Mouse (Mus musculus): ENCODE results near the gene Sh3kbp1.
"Not testable (repeated sequence)": the region's sequence is repeated elsewhere in the genome, so short reads cannot be mapped to it uniquely, and the experiment has no call there.

The Sh3kbp1 gene

DNA sequence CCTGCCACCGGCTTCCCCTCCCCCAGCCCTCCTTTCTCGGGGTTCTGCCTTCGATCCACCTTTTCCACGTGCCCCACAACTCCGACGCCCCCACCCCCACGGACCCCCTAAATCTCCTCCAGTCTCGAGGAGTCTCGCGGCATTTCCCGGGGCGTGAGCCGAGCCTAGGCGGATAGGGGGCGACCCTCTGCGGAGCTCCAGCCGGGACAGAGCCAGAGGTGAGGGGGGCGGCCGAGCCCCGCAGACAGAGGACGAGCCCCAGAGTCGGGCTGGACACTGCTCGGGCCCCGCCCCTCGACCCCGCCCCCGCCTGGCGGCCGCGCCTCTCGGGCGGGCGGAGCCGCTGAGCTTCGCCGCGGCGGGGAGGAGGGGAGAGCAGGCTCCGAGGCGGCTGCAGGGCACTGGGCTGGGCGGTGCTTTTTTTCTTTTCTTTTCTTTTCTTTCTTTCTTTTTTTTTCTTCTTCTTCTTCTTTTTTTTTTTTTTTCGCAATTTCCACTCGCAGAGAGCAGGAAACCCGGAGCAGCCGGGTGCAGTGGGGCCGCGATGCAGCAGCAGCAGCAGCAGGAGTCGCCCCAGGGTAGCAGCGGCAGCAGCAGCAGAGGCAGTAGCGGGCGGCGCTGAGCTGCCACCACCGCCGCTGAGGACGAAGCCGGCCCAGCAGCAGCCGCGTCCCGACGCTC lies at the start of gene Sh3kbp1:
Sh3kbp1 (plus strand) TSS at position 366 of the 681 bp plus-strand sequence.
- DNase-seq = peak; percentile 27 to 40

DNA sequence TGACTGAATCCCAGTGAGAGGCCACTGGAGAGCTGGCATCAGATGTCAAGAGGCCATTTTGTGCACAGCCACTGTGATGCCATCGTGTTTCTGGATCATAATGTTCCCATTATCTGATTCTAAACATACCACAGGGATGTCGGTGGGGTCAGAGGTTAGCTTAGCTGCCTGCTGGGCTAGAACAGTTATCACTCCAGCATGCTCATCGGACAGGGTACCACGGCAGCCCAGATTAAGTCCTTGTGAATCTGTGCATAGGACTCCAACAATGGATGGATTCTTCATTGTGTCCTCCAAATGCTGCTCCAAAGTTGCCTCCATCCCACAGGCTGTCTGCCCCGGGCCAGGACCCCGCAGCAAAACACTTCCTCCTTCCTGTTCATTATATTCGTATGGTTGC lies 42.3 kb upstream of the Sh3kbp1 start:
- DNase-seq = not testable (repeated sequence)

DNA sequence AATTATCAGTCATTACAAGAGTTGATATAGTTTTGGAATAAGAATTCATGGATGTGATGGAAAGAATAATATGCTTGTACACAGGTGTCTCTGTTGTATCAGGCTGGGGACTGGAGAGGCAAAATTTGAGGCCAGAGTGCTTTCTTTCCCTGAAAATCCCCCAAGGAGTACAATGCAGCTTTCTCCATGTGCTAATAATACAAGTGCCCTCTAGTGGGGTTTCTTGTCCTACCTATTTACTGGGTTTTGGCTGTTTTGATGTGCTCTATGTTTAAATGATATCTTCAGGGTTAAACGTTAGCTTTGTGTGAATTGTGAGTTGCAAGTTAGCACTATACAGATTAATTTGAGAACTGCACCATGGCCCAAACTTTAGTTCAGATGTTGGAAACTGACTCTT lies 35.4 kb upstream of the Sh3kbp1 start:
- DNase-seq = no peak

DNA sequence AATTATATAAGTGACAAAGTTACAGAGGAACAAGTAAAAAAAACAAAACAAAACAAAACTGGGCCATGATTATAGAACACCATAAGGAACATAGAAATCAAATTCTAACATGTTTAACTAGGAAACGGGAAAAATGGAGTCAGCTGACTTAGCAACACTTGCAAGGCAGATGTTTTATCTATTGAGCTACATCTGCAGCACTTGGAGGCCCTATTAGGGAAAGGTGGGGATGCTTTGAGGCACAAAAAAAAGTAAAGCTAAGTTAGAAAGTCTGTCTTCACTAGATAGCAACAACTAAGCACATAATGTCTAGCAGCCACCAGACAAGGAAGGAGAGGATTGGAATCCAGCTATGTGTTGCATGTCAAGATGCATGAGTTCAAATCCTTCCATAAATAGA lies 29.6 kb upstream of the Sh3kbp1 start:
- no peak for DNase-seq

DNA sequence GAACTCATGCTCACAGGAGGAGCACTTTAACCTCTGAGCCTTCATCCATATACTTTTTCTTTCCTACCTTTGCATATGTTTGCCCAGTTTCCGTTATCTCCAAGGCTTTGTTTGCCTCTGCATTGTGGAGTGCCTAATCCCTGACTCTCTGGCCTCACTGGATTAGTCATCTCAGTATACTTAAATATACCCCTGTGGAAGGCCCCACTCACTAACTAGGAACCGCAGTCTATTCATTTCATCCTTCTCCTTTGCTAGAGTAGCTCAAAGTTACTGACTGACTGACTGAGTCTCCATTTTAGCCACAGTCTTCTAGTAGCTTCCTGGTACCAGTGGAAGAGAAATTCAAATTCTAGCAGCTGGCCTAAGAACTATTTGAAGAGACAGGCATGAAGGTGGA lies 22.2 kb upstream of the Sh3kbp1 start:
- DNase-seq = no peak

DNA sequence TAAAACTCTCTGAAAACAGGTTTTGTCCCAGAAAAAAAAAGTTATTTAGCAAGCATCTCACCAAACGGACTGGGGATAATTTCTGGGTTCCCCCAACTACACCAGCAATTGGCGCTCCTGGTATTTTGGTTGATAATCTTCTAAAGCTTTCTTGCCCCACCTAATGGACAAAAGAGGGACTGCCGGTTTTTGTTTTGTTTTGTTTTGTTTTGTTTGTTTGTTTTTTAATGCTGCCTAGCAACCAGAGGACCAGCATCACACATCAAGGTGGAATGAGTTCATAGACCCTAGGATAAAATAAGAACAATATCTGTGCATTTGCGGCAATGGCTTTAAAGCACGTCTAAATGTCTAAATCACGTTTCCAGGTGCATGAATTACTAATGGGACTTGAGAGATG lies 20.1 kb upstream of the Sh3kbp1 start:
- peak in 1 of 2 experiments; percentile 17 for DNase-seq

DNA sequence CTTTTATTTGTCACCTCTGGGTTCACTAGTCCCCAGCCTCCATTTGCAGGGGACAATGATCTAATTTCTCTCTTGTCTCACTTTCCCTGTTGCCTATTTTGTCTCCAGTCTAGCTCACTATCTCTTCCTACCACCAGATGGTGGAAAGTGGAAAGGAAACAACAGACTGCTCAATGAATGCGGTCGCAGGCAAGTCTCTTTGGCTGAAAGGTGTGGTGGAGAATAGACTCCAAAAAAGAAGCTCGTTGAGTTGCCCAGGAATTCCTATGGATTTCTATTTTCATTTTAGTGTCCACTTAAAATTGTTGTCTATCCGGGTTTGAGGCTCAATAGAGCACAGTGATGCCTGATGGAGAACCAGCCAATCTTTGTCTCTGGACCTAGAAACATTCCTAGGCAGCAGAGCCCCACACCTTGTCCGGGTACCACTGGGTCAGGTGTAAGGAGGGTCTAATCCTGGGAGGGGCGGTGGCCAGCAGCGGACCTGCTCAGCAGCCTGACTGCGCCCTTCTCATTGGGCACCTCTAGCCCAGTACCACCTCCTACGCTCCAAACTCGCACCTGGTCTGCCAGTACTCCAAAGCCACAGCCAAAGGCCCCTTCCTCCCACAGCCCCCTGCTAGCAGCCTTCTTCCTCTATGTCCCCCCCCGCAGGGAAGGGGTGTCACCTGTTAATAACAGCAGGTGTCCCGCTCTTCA lies 715 bp upstream of the Sh3kbp1 start:
- DNase-seq = peak; percentile 10

DNA sequence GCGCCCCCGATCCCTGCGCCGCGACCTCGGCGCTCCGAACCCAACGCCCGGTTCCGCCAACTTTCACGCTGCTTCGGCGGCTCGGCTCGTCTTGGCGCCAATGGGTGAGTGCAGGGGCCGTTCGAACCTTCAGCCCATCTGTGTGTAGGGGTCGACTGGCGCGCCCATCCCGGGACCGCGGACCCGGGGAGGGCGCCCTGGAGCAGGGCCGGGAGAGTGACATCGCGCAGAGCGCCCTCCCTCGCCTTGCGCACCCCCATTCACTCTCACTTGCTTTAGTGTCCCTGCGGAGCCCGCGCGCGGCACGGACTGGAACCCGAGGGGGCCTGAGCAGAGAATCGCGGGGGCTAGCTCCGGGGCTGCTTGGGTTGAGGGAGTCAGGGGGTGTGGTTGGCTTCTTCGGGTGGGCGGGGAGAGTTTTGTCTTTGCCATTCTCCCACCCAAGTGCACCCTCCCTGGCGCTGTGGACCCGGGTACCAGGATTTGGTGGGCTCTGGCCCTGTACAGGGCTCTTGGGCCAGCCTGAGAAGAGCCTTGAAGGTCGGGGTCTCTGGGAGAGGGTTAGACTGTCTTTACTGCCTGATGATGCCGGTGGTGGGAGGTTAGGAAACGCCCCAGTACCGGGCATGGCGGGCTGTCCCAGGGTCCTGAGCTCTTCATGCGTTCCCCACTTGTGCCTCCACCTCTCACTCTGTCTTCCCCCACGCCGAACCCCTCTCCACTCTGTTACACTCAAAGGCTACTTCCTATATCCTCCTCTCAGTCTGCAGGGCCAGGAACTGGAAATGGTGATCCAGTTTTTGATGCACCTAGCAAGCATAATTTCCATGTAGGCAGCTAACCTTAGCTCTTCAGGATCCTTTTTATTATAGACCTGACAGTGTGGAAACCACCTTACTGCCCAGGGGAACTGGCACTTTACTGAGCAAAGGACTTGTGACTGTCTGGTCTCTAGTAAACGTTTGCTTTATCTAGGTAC lies 805 bp downstream of the Sh3kbp1 start:
- peak; percentile 3 to 6 for DNase-seq

DNA sequence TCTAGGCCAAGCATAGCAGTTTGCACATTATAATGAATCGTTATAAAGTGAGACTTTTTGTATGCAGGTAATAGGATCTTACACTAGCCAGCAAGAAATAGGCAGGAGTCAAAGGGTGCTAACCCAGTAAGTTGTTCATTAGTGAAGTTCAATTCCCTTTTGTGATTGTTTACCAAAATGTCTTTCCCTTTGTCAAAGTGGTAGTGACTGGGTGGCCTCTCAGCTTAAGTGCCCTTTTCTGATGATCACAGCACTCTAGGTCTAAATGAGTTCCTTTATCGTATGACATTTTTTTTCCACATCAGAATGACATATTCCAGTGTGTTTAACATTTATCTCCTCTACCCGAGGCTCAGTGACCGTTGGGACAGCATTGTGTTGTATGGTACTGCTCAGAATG lies 1.6 kb downstream of the Sh3kbp1 start:
- no peak for DNase-seq

DNA sequence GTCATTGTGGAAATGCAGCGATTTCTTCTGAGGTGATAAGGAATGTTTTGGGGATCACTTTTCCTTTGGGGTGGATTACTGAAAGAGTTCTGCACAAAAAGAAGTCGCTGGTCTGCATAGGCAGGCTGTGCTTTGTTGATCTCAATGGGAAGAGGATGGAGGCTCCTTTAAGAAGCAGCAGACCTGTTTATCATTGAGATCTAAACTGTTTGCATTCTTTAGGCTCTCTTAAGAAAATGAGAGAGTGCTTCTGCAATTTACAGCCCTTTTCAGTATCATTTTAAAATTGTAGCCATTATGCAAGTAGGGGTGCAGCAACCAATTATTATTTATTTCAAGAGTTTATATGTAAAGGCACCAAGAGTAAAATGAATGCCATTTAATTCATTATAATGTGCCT lies 2.1 kb downstream of the Sh3kbp1 start:
- DNase-seq = no peak

DNA sequence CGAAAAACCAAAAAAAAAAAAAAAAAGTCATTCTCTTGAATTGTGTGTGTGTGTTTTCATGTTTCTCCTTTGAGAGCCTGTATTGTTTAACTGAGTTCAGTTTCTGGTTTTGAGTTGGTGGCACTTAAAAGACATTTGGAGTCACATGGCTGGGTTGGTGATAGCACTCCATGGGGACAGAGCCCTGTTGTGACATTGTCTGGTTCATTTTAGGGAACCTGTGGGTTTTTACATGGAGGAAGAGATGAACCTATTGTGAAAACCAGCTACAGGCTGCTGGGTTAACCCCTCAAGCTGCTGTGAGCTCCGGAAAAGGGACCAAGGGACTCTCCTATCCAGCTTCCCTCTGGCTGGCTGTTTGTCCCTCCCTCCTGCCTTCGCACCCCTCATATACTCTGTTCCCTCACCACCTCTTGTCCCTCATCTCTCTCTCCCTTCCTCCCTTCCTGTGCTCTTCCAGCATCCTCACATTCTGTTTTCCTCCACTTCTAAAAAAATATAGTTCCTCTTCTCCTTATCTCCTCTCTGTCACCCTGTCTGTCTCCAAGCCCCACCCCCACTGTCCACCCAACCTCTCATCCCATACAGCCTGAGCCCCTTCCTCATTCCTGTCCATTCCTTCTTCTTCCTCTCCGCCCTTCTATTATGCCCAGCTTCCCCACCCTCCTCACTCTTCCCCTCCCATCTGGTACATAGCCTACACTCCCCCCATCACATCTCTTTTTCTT lies 11.6 kb downstream of the Sh3kbp1 start:
- no peak for DNase-seq

DNA sequence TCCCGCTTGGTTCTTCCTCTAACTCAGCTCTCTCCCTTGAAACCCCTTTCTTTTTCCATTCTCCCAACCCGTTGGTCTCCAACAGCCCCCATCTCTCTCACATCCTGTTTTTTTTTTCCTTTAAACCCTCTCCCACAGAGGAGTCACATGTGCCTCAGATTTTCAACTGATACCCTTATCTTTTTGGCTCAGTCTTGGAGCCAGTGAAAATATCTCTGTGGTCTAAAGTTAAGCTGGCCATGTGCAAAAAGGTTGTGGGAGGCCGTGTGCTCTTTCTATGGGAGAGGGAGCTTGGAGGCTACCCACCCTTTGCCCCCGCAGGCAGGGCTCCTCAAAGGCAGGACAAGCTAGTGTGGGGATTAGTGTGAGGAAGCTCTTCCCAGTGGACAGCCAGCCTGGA lies 12.9 kb downstream of the Sh3kbp1 start:
- DNase-seq = no peak

DNA sequence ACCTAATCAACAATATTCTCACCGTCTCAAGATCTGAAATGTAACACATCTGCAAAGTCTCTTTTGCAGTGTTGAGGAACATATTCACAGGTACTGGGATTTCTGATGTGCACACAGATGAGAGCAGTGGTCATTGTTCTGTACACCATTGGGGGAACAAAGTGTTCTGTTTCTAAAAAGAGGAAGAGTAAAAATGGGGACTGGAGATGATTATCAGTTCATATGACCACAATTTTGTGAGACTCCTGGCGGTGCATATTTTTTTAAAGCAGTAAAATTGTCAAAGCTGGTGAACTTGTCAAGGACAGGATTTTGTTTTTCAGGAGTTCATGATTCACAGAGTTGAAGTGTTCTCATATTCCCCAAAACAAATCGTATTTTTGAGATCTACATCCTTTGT lies 18.2 kb downstream of the Sh3kbp1 start:
- DNase-seq = no peak

DNA sequence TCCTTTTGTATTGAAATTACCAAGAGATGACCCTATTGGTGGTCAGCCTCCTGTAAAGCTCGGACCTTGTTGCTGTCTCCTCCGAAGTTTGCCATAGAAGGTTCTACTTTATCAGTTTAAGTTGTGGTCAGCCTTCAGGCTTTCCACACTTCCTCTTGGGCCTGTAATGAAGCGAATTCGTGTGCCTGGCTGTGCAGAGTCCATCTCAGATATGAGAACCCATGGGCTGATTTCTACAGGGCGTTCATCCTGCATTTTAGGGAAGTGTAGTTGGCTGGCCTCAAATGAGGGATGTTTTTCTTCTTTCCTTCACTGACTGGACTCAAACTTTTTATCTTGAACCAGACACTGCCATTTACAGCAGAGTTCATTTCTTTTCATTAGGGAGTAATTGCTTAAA lies 20.5 kb downstream of the Sh3kbp1 start:
- DNase-seq = no peak

DNA sequence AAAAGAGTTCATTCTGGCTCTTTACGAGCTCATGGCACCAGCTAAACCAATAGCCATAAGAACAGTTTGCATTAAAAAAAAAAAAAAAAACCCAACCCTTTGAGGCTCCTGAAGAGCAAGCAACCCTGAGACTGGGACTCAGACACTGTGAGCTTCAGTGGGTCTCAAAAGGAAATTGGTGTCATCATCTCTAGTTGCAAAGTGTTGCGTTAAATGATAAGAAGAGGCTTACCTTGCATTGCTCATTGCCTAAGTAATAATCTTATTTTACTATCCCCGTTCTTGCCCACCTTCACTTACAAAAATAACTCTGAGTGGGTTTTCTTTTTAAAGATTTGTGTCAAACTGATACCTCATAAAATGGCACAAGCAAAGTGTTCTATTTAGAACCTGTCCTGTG lies 21.5 kb downstream of the Sh3kbp1 start:
- DNase-seq = no peak

DNA sequence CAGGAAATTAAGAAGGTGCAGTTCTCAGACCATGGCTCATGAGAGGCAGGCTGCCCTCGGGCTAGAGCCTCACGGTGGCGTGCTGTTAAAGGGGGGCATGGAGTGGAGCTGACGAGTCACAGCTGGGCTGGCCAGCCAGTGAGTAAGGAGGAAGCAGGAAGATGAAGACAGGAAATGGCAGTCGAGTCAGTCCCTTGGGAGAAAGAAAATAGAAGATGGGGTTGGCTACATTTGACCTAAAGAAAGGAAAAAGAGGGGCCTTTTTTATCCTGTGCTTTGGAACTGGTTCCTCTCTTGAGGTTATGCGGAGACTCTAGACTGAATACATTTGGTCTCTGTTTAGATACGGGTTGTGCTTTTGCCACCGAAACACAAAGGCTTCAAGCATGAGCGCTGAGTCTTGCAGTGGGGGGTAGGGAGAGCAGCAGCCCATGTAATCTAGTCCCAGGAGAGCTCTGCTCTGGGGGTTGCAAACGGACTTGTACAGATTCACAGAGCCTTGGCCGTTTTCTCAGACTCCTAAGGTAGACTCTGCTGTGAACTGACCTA lies 23.1 kb downstream of the Sh3kbp1 start:
- no peak for DNase-seq

DNA sequence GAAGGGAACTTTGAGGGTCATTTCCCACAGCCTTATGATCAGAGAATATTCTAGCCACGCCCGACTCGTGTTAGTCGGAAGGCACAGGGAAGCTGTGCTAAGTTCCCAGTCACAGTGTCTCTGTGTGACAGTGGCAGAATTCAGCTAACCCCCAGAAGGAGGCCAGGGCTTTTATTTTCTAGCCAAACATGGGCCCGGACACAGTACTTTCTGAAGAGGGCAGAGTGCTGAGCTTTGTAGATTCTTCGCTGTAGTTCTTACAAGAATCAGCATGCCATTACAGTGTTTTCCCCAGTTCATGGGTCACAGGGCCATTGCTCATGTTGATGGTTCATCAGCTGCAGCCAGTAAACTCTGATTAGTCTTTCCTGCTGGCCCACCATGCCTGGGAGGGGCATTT lies 23.7 kb downstream of the Sh3kbp1 start:
- no peak for DNase-seq

DNA sequence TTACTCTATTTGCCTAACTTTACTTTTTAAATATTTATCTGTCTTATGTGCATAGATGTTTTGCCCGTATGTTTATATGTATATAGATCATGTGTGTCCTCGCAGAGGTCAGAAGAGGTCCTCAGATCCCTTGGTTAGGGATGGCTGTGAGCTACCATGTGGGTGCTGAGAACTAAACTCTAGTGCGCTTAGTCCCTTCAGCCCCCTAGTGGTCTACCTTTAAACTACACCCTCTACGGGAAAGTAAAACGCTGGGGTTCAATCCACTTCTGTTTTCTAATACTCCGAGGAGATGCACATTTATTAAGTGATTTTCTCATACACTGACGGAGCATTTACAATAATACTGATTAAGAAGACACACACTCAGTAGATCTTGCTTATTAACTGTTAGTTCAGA lies 44.3 kb downstream of the Sh3kbp1 start:
- no peak for DNase-seq

DNA sequence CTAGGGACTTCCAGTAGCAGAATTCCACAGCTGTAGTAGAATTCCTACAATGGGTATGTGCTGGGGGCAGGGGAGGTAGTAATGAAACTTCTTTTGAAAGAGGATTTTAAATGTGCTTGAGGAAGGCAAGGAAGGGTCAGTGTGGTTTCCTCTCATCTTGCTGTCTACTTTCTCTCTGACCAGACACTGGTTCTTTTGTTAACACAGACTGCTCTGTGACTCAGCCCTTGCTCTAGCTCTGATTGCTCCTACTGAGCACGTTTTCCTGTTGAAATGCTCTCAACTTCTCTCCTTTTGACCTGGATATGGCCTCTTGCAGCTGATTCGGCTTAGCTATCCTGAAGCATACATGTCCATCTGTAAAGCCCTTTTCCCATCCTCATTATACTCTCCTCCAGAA lies 45.4 kb downstream of the Sh3kbp1 start:
- DNase-seq = no peak

DNA sequence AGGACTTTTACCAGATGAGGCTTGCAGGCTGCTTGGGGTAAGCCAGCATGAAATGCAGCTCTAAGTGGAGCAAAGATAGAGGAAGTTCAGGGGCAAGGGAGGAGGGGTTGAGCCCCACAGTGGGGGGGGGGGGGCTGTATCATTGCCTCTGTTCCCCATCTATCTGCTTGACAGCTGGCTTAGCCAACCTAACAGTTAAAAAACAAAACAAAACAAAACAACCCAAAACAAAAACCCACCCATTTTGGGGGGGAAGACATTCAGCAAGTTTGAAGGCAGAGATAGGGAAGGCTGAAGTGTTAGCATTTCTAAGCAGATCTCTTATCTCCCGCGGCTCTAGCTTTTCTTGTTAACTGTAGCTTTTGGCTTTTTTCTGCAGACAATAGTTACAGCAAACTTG lies 49.2 kb downstream of the Sh3kbp1 start:
- no peak for DNase-seq

DNA sequence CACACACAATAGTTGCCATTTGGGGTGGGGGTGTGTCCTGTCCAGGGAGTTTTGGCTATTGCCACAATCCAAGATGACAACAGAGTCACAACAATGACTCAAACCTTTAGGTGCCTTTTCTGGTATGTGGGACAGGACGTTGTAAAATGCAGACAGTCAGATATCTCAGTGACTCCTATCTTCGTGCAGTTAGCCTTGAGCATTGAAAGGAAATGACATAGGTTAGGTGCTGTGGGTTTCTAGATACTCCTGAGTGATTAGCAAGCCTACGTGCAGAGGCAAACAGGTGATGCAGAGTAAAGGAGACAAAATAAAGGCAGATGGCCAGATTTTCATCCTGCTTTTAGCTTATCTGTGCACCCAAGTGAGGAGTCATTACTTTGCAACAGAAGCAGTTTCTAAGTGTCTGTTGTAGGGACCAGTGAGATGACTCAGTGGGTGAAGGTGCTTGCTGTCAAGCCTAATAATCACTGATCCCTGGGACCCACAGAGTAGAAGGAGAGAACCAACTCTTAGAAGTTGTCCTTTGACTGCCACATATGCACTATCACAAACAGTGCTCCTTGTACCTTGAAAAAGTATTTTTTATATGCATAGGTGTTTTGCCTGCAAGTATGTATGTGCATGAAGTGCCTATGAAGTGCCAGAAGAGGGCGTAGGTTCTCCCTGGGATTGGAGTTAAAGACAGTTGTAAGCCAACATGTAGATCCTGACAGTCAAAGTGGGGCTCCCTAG lies 50.7 kb downstream of the Sh3kbp1 start:
- DNase-seq = no peak

DNA sequence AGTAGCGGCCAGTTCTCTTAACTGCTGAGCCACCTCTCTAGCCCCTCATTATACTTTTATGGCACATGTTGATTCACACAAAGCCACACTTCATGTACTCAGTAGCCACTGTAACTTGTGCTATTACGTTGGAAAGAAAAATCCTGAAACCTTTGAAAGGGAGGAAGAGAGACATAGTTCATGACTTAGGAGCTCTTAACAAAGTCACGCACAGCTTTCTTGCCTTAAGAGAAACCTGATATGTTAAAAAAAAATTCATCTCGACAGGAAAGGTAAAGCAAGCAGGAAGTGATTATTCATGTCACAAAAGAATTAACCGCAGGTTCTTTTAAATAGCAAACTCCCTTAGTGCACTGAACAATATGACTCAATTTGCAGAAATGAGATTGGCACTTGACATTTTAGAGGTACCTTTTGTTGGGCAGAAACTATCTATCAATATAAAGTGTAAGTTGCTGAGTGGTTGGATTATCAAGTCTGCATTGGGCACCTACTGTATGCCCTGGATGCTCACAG lies 51.3 kb downstream of the Sh3kbp1 start:
- DNase-seq = no peak

Data from cerebellum, postnatal 36 days (tissue).